Mouse (Mus musculus) retina, adult 2 months (tissue): ENCODE measurements around the gene Ptpn9.

Experiments used
- DNase-seq: peaks from one replicate; pipeline ENCODE4 v3.0.0-alpha.2; 2012; ENCODE audit warnings: low read depth, low spot score

Gene Ptpn9

GRCm38 (mm10) chr9:57013756-57014155 is 19.0 kb downstream of the Ptpn9 start:
- no peak for DNase-seq

- no peak for DNase-seq
Observed at GRCm38 (mm10) chr9:57014766-57015165, 20.0 kb downstream of the Ptpn9 start.

GRCm38 (mm10) chr9:57017631-57018030 is 22.9 kb downstream of the Ptpn9 start:
- no peak for DNase-seq

- DNase-seq = no peak
Observed at GRCm38 (mm10) chr9:57031756-57032155, 37.0 kb downstream of the Ptpn9 start.

GRCm38 (mm10) chr9:57056237-57056636 is 61.5 kb downstream of the Ptpn9 start:
- no peak for DNase-seq

GRCm38 (mm10) chr9:57064164-57064563 is 69.4 kb downstream of the Ptpn9 start:
- no peak for DNase-seq

- no peak for DNase-seq
Observed at GRCm38 (mm10) chr9:57068266-57068665, 73.5 kb downstream of the Ptpn9 start.

- DNase-seq = no peak
Observed at GRCm38 (mm10) chr9:57070262-57070661, 75.5 kb downstream of the Ptpn9 start.

- no peak for DNase-seq
Observed at GRCm38 (mm10) chr9:57070800-57071545, 76.2 kb downstream of the Ptpn9 start.

- DNase-seq = no peak
Observed at GRCm38 (mm10) chr9:57071801-57072351, 77.2 kb downstream of the Ptpn9 start, which contains the start of gene Sin3a. Sin3a (plus strand) TSS chr9:57072040.

- DNase-seq = no peak
Observed at GRCm38 (mm10) chr9:57072526-57072988, 77.8 kb downstream of the Ptpn9 start.

- peak; percentile 88 for DNase-seq
Observed at GRCm38 (mm10) chr9:57072989-57073789, 78.5 kb downstream of the Ptpn9 start.

- no peak for DNase-seq
Observed at GRCm38 (mm10) chr9:57073790-57074094, 79.0 kb downstream of the Ptpn9 start.

- DNase-seq = no peak
Observed at GRCm38 (mm10) chr9:57074171-57074821, 79.6 kb downstream of the Ptpn9 start.

- DNase-seq = no peak
Observed at GRCm38 (mm10) chr9:57074822-57075603, 80.3 kb downstream of the Ptpn9 start.

GRCm38 (mm10) chr9:57075681-57076381 is 81.1 kb downstream of the Ptpn9 start:
- peak; percentile 95 for DNase-seq

- peak; percentile 68 for DNase-seq
Observed at GRCm38 (mm10) chr9:57076701-57077660, 82.3 kb downstream of the Ptpn9 start.

GRCm38 (mm10) chr9:57082236-57082635 is 87.5 kb downstream of the Ptpn9 start:
- no peak for DNase-seq
